Mouse (Mus musculus) midbrain, embryonic 11.5 days (tissue): ENCODE measurements around the gene C1rb. TPM values are rescaled to one million over a fixed set of nuclear protein-coding genes. Genes with fewer than 3 reads are reported as not detected.
"Not testable (repeated sequence)": the region's sequence is repeated elsewhere in the genome, so short reads cannot be mapped to it uniquely, and the experiment has no call there.

ENCODE experiments used
- ATAC-seq: fragments of 200-750 bp; cut with Nextera tagmentation; 2 replicates; pipeline ENCODE4 v1.8.0; 2017; ENCODE audit warnings: moderate TSS enrichment, moderate library complexity; ENCODE audit not compliant: low FRiP score
- DNase-seq: peaks from one replicate; pipeline ENCODE4 v3.0.0; 2015; ENCODE audit warnings: low spot score; ENCODE audit errors: missing footprints
- H3K27ac ChIP-seq: fragments of 300-500 bp; sonication (generic); 2 replicates; pipeline ENCODE4 v1.5.1; 2014; ENCODE audit warnings: low read depth, low read length
- H3K27me3 ChIP-seq: fragments of 300-500 bp; sonication (generic); 2 replicates; pipeline ENCODE4 v1.6.1; 2014; ENCODE audit warnings: mild to moderate bottlenecking, low read length, moderate library complexity, mixed read lengths; ENCODE audit not compliant: control insufficient read depth, insufficient read depth
- H3K36me3 ChIP-seq: fragments of 300-500 bp; sonication (generic); 2 replicates; pipeline ENCODE4 v1.6.1; 2014; ENCODE audit warnings: mild to moderate bottlenecking, low read length, moderate library complexity, mixed read lengths; ENCODE audit not compliant: control insufficient read depth, insufficient read depth
- H3K4me1 ChIP-seq: fragments of 300-500 bp; sonication (generic); 2 replicates; pipeline ENCODE4 v1.6.1; 2014; ENCODE audit warnings: low read length; ENCODE audit not compliant: control insufficient read depth, insufficient read depth
- H3K4me2 ChIP-seq: fragments of 300-500 bp; sonication (generic); 2 replicates; pipeline ENCODE4 v1.6.1; 2014; ENCODE audit warnings: mild to moderate bottlenecking, moderate library complexity
- H3K4me3 ChIP-seq: fragments of 300-500 bp; sonication (generic); 2 replicates; pipeline ENCODE4 v1.5.1; 2014; ENCODE audit warnings: low read depth, low read length
- H3K9ac ChIP-seq: fragments of 300-500 bp; sonication (generic); 2 replicates; pipeline ENCODE4 v1.6.1; 2014; ENCODE audit warnings: low read length
- H3K9me3 ChIP-seq: fragments of 300-500 bp; sonication (generic); 2 replicates; pipeline ENCODE4 v1.6.1; 2016; ENCODE audit warnings: low read length; ENCODE audit not compliant: control insufficient read depth
- WGBS: fragments of 180-500 bp; shearing (Covaris S2); extraction: QIAGEN DNeasy Blood & Tissue Kit; methylation state at CpG from one replicate; pipeline ENCODE4 v1.1.7; 2014; 5-methylcytosine and 5-hydroxymethylcytosine counted together
- polyA plus RNA-seq: library from polyadenylated mRNA; unstranded; fragments of >200 nt; fragmentation: Nextera tagmentation; extraction: Ambion mirVana; gene quantifications from 2 replicates; pipeline ENCODE4 v1.2.1, GENCODE M21; 2014

C1rb gene
- polyA plus RNA-seq, 1 experiment from 2014 or later = not detected

- H3K4me1 ChIP-seq, DNase-seq, H3K27me3 ChIP-seq, H3K4me2 ChIP-seq, H3K9ac ChIP-seq, H3K36me3 ChIP-seq, ATAC-seq, H3K4me3 ChIP-seq, H3K27ac ChIP-seq, H3K9me3 ChIP-seq: not testable (repeated sequence)
- 100% methylated on average over 2 of the region's 3 CpGs for WGBS
These were observed 22.1 kb upstream of the C1rb start for GRCm38 (mm10) chr6:124547979-124548378.

- Histone ChIP-seq H3K9ac (no peak overlapping the region), H3K9me3 (peaks cover 4% of the 10 kb centered on the region), H3K4me2 (no peak overlapping the region), H3K4me3 (no peak overlapping the region), H3K27ac (no peak overlapping the region), H3K27me3 (no peaks in the 10 kb centered on the region), H3K36me3 (no peaks in the 10 kb centered on the region), H3K4me1 (no peaks in the 10 kb centered on the region)
- no peak for ATAC-seq
- 90% methylated on average over 3 of the region's 3 CpGs for WGBS
- DNase-seq = no peak
These were observed 21.0 kb upstream of the C1rb start for GRCm38 (mm10) chr6:124549023-124549550.

GRCm38 (mm10) chr6:124552766-124553165 is 17.3 kb upstream of the C1rb start:
- ATAC-seq = no peak

GRCm38 (mm10) chr6:124555956-124556355 is 14.1 kb upstream of the C1rb start:
- not testable (repeated sequence) for H3K27ac ChIP-seq
- WGBS = 82% methylated on average over 2 of the region's 2 CpGs

More at GRCm38 (mm10) chr6:124552766-124553165, 17.3 kb upstream of the C1rb start:
- no peak overlapping the region for H3K9ac ChIP-seq
- no peak overlapping the region for H3K4me2 ChIP-seq
- no peak overlapping the region for H3K27ac ChIP-seq
- H3K4me3 ChIP-seq = no peak overlapping the region
- DNase-seq = no peak
- H3K9me3 ChIP-seq = peaks cover 4% of the 10 kb centered on the region
- no peaks in the 10 kb centered on the region for H3K27me3 ChIP-seq
- H3K4me1 ChIP-seq = no peaks in the 10 kb centered on the region
- WGBS = 70% methylated on average over 22 of the region's 22 CpGs
- H3K36me3 ChIP-seq = no peaks in the 10 kb centered on the region

GRCm38 (mm10) chr6:124561156-124561555 is 8.9 kb upstream of the C1rb start:
- WGBS = 82% methylated on average over 4 of the region's 4 CpGs
- not testable (repeated sequence) for ATAC-seq, H3K4me2 ChIP-seq, H3K4me3 ChIP-seq, H3K27me3 ChIP-seq, H3K27ac ChIP-seq, DNase-seq, H3K36me3 ChIP-seq, H3K9ac ChIP-seq, H3K9me3 ChIP-seq, H3K4me1 ChIP-seq

More at GRCm38 (mm10) chr6:124555956-124556355, 14.1 kb upstream of the C1rb start:
- not testable (repeated sequence) for ATAC-seq, DNase-seq, H3K4me2 ChIP-seq, H3K27me3 ChIP-seq, H3K9ac ChIP-seq, H3K9me3 ChIP-seq, H3K36me3 ChIP-seq, H3K4me1 ChIP-seq, H3K4me3 ChIP-seq

- H3K9me3 ChIP-seq, H3K36me3 ChIP-seq, DNase-seq, ATAC-seq, H3K4me3 ChIP-seq, H3K4me1 ChIP-seq, H3K27ac ChIP-seq, H3K9ac ChIP-seq, H3K27me3 ChIP-seq, H3K4me2 ChIP-seq: not testable (repeated sequence)
- WGBS = 100% methylated on average over 1 of the region's 2 CpGs
These were observed 8.5 kb upstream of the C1rb start for GRCm38 (mm10) chr6:124561611-124562010.

GRCm38 (mm10) chr6:124575155-124575678 is 5.1 kb downstream of the C1rb start:
- not testable (repeated sequence) for H3K27ac ChIP-seq, H3K36me3 ChIP-seq, DNase-seq, H3K4me1 ChIP-seq, ATAC-seq, H3K4me3 ChIP-seq, H3K27me3 ChIP-seq, H3K4me2 ChIP-seq, H3K9me3 ChIP-seq, H3K9ac ChIP-seq
- WGBS = 85% methylated on average over 3 of the region's 3 CpGs

- not testable (repeated sequence) for H3K27me3 ChIP-seq, ATAC-seq, H3K27ac ChIP-seq, H3K4me1 ChIP-seq, H3K9ac ChIP-seq, DNase-seq, H3K36me3 ChIP-seq, H3K9me3 ChIP-seq, H3K4me2 ChIP-seq, H3K4me3 ChIP-seq
- WGBS = 90% methylated on average over 6 of the region's 7 CpGs
These were observed 10.1 kb downstream of the C1rb start for GRCm38 (mm10) chr6:124580155-124580554.

- DNase-seq (no peak), ATAC-seq (no peak)
- H3K9me3 ChIP-seq = no peaks in the 10 kb centered on the region
- no peaks in the 10 kb centered on the region for H3K4me1 ChIP-seq
- no peak overlapping the region for H3K9ac ChIP-seq
- 93% methylated on average over 1 of the region's 1 CpGs for WGBS
- H3K27me3 ChIP-seq = no peaks in the 10 kb centered on the region
- H3K36me3 ChIP-seq = no peaks in the 10 kb centered on the region
- H3K4me2 ChIP-seq = no peak overlapping the region
- H3K4me3 ChIP-seq = no peak overlapping the region
- no peak overlapping the region for H3K27ac ChIP-seq
These were observed 12.1 kb downstream of the C1rb start for GRCm38 (mm10) chr6:124582231-124582630.
